Mouse (Mus musculus): ENCODE data around the gene Ifnar2. TPM values are rescaled to one million over a fixed set of nuclear protein-coding genes. Genes with fewer than 3 reads are reported as not detected.
"Not testable (repeated sequence)": the region's sequence is repeated elsewhere in the genome, so short reads cannot be mapped to it uniquely, and the experiment has no call there.

Ifnar2 gene
- total RNA-seq, 1 experiment, result 20.6 TPM

DNA sequence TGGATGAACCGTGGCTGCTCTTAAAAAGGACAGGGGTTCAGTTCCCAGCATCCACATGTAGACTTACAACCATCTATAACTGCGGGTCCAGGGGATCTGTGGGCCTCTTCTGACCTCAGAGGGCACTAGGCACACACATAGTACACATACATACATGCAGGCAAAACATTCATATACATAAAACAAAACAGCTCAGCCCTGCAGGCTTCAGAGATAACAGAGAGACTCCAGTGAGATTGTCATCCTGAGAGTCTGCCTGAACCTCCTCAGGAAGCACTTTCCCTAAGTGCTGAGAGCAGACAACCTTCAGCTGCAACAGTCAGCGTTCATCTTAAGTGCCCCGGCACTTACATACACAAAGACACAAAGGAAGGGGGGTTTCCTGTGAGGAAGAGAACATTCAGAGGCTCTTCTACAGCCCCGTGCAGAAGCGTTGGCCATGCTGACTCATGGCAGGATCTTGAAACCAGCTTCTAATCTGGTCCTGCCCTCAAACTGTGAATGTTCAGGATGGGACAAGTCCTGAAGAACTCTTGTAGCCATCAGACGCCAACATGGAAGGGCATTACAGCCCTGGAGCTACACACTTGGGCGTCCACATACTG is 60.8 kb downstream of the Ifnar2 start:
- no peak for TF ChIP-seq CHD2 (IDR thresholded peaks at IDR 0.05; ENCODE audit: low read depth, low read length)
- TF ChIP-seq ZNF384 (IDR thresholded peaks at IDR 0.05; ENCODE audit: low read depth, low read length), result no peak
- no peak for TF ChIP-seq MAFK (IDR thresholded peaks at IDR 0.05; ENCODE audit: insufficient read depth, low read depth, low read length)
- no peak for TF ChIP-seq ZC3H11A (IDR thresholded peaks at IDR 0.05; ENCODE audit: borderline replicate concordance, low read depth, low read length)
- no peak for TF ChIP-seq HCFC1 (IDR thresholded peaks at IDR 0.05; ENCODE audit: borderline replicate concordance, insufficient read depth, low read length)
- Histone ChIP-seq H3K4me3 (ENCODE audit: insufficient read depth in 1 of 2, low read depth in 1 of 2, low read length in 2 of 2, poor library complexity in 1 of 2, severe bottlenecking in 1 of 2) (no peak overlapping the region), H3K36me3 (ENCODE audit: control insufficient read depth, insufficient read depth, low read length, poor library complexity, severe bottlenecking) (no peaks in the 10 kb centered on the region), H3K9me3 (ENCODE audit: control insufficient read depth, insufficient read depth, low read depth, low read length) (no peaks in the 10 kb centered on the region), H3K4me1 (ENCODE audit: control insufficient read depth in 2 of 2, insufficient read depth in 2 of 2, low read length in 2 of 2, poor library complexity in 1 of 2) (no peaks in the 10 kb centered on the region), H3K27ac (ENCODE audit: insufficient read depth, low read depth, low read length, poor library complexity, severe bottlenecking) (no peak overlapping the region), H3K9ac (ENCODE audit: insufficient read depth, low read depth, low read length, poor library complexity, severe bottlenecking) (no peak overlapping the region)
- in situ Hi-C loops (cut with MboI; ENCODE audit: low sequenced_read_pairs in 2 of 2, unreplicated experiment in 2 of 2), result no loop called here
- DNase-seq (ENCODE audit: low read depth, low spot score), result no peak

DNA sequence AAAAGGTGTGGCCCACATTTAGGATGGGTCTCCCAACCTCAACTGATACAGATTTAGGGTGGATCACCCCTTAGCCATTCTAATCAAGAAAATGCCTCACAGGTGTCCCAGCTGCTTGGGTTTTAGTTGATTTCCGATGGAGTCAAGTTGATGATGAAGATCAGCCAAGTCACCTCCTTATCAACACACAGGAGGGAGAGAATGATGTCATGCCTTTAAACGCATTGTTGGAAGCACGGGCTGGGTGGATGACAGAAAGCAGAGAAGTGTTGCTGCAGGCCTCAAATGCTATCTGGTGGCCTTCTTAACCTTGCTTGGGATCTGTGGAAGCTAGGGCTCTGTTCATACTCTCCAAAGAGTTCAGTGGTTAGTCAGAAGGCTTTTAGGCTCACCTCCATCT is 61.5 kb downstream of the Ifnar2 start:
- no peaks in the 10 kb centered on the region for H3K9me3 ChIP-seq (ENCODE audit: control insufficient read depth, insufficient read depth, low read depth, low read length)
- no peak for DNase-seq (ENCODE audit: low read depth, low spot score)
- H3K36me3 ChIP-seq (ENCODE audit: control insufficient read depth, insufficient read depth, low read length, poor library complexity, severe bottlenecking), result no peaks in the 10 kb centered on the region
- no peak overlapping the region for H3K9ac ChIP-seq (ENCODE audit: insufficient read depth, low read depth, low read length, poor library complexity, severe bottlenecking)
- in situ Hi-C loops (cut with MboI; ENCODE audit: low sequenced_read_pairs in 2 of 2, unreplicated experiment in 2 of 2), result no loop called here
- H3K4me1 ChIP-seq (ENCODE audit: control insufficient read depth in 2 of 2, insufficient read depth in 2 of 2, low read length in 2 of 2, poor library complexity in 1 of 2), result no peaks in the 10 kb centered on the region
- H3K4me3 ChIP-seq (ENCODE audit: insufficient read depth in 1 of 2, low read depth in 1 of 2, low read length in 2 of 2, poor library complexity in 1 of 2, severe bottlenecking in 1 of 2), result no peak overlapping the region
- TF ChIP-seq ZC3H11A (IDR thresholded peaks at IDR 0.05; ENCODE audit: borderline replicate concordance, low read depth, low read length) (no peak), MAFK (IDR thresholded peaks at IDR 0.05; ENCODE audit: insufficient read depth, low read depth, low read length) (no peak), HCFC1 (IDR thresholded peaks at IDR 0.05; ENCODE audit: borderline replicate concordance, insufficient read depth, low read length) (no peak), CHD2 (IDR thresholded peaks at IDR 0.05; ENCODE audit: low read depth, low read length) (no peak), ZNF384 (IDR thresholded peaks at IDR 0.05; ENCODE audit: low read depth, low read length) (no peak)
- no peak overlapping the region for H3K27ac ChIP-seq (ENCODE audit: insufficient read depth, low read depth, low read length, poor library complexity, severe bottlenecking)

- no peak overlapping the region for H3K27ac ChIP-seq (ENCODE audit: insufficient read depth, low read depth, low read length, poor library complexity, severe bottlenecking)
- H3K4me1 ChIP-seq (ENCODE audit: control insufficient read depth in 2 of 2, insufficient read depth in 2 of 2, low read length in 2 of 2, poor library complexity in 1 of 2), result no peaks in the 10 kb centered on the region
- in situ Hi-C loops (cut with MboI; ENCODE audit: low sequenced_read_pairs in 2 of 2, unreplicated experiment in 2 of 2), result no loop called here
- DNase-seq (ENCODE audit: low read depth, low spot score), result no peak
- no peak overlapping the region for H3K9ac ChIP-seq (ENCODE audit: insufficient read depth, low read depth, low read length, poor library complexity, severe bottlenecking)
- no peak overlapping the region for H3K4me3 ChIP-seq (ENCODE audit: insufficient read depth in 1 of 2, low read depth in 1 of 2, low read length in 2 of 2, poor library complexity in 1 of 2, severe bottlenecking in 1 of 2)
- H3K9me3 ChIP-seq (ENCODE audit: control insufficient read depth, insufficient read depth, low read depth, low read length), result no peaks in the 10 kb centered on the region
- H3K36me3 ChIP-seq (ENCODE audit: control insufficient read depth, insufficient read depth, low read length, poor library complexity, severe bottlenecking), result no peaks in the 10 kb centered on the region
- no peak for TF ChIP-seq HCFC1 (IDR thresholded peaks at IDR 0.05; ENCODE audit: borderline replicate concordance, insufficient read depth, low read length)
- TF ChIP-seq MAFK (IDR thresholded peaks at IDR 0.05; ENCODE audit: insufficient read depth, low read depth, low read length), result no peak
- no peak for TF ChIP-seq ZC3H11A (IDR thresholded peaks at IDR 0.05; ENCODE audit: borderline replicate concordance, low read depth, low read length)
- no peak for TF ChIP-seq CHD2 (IDR thresholded peaks at IDR 0.05; ENCODE audit: low read depth, low read length)
- no peak for TF ChIP-seq ZNF384 (IDR thresholded peaks at IDR 0.05; ENCODE audit: low read depth, low read length)
Observed at GRCm38 (mm10) chr16:91438081-91438480, 65.5 kb downstream of the Ifnar2 start.

DNA sequence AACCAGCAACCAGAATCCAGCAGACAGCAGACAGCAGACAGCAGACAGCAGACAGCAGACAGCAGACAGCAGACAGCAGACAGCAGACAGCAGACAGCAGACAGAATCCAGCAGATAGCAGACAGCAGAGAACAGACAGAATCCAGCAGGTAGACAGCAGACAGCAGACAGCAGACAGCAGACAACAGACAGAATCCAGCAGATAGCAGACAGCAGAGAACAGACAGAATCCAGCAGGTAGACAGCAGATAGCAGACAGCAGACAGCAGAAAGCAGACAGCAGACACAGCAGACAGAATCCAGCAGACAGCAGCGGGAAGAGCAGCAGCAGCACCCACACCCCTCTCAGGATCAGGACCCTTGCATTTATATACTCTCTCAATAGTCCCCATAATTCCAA is 66.0 kb downstream of the Ifnar2 start:
- H3K4me1 ChIP-seq (ENCODE audit: control insufficient read depth in 2 of 2, insufficient read depth in 2 of 2, low read length in 2 of 2, poor library complexity in 1 of 2); H3K27ac ChIP-seq (ENCODE audit: insufficient read depth, low read depth, low read length, poor library complexity, severe bottlenecking); H3K9ac ChIP-seq (ENCODE audit: insufficient read depth, low read depth, low read length, poor library complexity, severe bottlenecking); H3K36me3 ChIP-seq (ENCODE audit: control insufficient read depth, insufficient read depth, low read length, poor library complexity, severe bottlenecking); H3K4me3 ChIP-seq (ENCODE audit: insufficient read depth in 1 of 2, low read depth in 1 of 2, low read length in 2 of 2, poor library complexity in 1 of 2, severe bottlenecking in 1 of 2); H3K9me3 ChIP-seq (ENCODE audit: control insufficient read depth, insufficient read depth, low read depth, low read length); in situ Hi-C loops (cut with MboI; ENCODE audit: low sequenced_read_pairs in 2 of 2, unreplicated experiment in 2 of 2); DNase-seq (ENCODE audit: low read depth, low spot score): not testable (repeated sequence)

DNA sequence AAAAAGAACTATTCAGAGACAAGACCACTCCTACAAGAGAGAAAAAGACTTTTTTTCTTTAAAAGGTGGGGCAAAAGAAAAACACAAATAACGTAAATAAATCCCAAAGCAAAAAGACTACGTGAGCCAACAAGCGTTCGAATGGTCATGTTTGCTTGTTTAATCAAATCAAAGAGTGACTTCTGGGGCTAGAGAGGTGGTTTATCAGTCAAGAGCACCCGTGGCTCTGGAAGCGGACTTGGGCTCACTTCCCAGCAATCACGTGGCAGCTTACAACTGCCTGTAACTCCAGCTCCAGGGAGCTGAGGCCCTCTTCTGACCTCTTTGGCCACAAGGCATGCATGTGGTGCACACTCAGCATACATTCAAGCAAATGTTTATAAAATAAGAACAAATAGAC is 68.8 kb downstream of the Ifnar2 start:
- no peak overlapping the region for H3K4me3 ChIP-seq (ENCODE audit: insufficient read depth in 1 of 2, low read depth in 1 of 2, low read length in 2 of 2, poor library complexity in 1 of 2, severe bottlenecking in 1 of 2)
- no peak for DNase-seq (ENCODE audit: low read depth, low spot score)
- H3K9ac ChIP-seq (ENCODE audit: insufficient read depth, low read depth, low read length, poor library complexity, severe bottlenecking), result no peak overlapping the region
- H3K9me3 ChIP-seq (ENCODE audit: control insufficient read depth, insufficient read depth, low read depth, low read length), result no peaks in the 10 kb centered on the region
- no peaks in the 10 kb centered on the region for H3K36me3 ChIP-seq (ENCODE audit: control insufficient read depth, insufficient read depth, low read length, poor library complexity, severe bottlenecking)
- in situ Hi-C loops (cut with MboI; ENCODE audit: low sequenced_read_pairs in 2 of 2, unreplicated experiment in 2 of 2), result no loop called here
- H3K4me1 ChIP-seq (ENCODE audit: control insufficient read depth in 2 of 2, insufficient read depth in 2 of 2, low read length in 2 of 2, poor library complexity in 1 of 2), result no peaks in the 10 kb centered on the region
- H3K27ac ChIP-seq (ENCODE audit: insufficient read depth, low read depth, low read length, poor library complexity, severe bottlenecking), result no peak overlapping the region
- TF ChIP-seq CHD2 (IDR thresholded peaks at IDR 0.05; ENCODE audit: low read depth, low read length) (no peak), ZNF384 (IDR thresholded peaks at IDR 0.05; ENCODE audit: low read depth, low read length) (no peak), HCFC1 (IDR thresholded peaks at IDR 0.05; ENCODE audit: borderline replicate concordance, insufficient read depth, low read length) (no peak), ZC3H11A (IDR thresholded peaks at IDR 0.05; ENCODE audit: borderline replicate concordance, low read depth, low read length) (no peak), MAFK (IDR thresholded peaks at IDR 0.05; ENCODE audit: insufficient read depth, low read depth, low read length) (no peak)
